Mouse (Mus musculus): ENCODE data around the gene Dock6.

DNA sequence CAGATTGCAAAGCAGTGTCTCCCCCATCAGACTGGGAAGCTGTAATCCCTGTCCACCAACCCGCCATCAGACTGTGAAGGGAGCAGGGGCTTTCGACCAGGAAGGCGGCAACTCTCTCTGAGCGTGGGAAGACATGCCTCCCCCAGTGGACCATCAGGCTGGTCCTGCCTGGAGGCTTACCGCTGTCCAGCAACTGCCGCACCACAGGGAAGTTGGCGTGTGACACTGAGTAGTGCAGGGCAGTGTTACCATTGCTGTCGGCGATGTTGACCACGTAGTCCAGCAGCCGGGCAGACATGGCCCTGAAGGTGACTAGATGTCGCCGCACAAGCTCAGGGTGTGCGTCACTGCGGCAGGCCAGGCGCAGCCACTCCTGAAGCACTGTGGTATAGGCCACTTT lies 78.1 kb downstream of the Dock6 start:
- TF ChIP-seq POLR2A (IDR thresholded peaks at IDR 0.05; ENCODE audit: control insufficient read depth, low read depth, low read length): no peak
- TF ChIP-seq CTCF (IDR thresholded peaks at IDR 0.05; ENCODE audit: control insufficient read depth, insufficient read depth, insufficient replicate concordance, low read depth, low read length): no peak
